Mouse (Mus musculus): Measurements from ENCODE around the gene Myoz1. TPM values are rescaled to one million over a fixed set of nuclear protein-coding genes. Genes with fewer than 3 reads are reported as not detected.

Gene Myoz1
- polyA plus RNA-seq, 1 experiment from 2014 or later, result 0.63 TPM

- Histone ChIP-seq H3K4me3 (no peak overlapping the region), H3K4me2 (replicated peaks) (no peak overlapping the region), H3K9ac (no peak overlapping the region), H3K27ac (no peak overlapping the region), H3K4me1 (0 out of 2 replicates have a peak, but pooled peaks cover 3% of the 10 kb centered on the region), H3K27me3 (no peaks in the 10 kb centered on the region), H3K9me3 (no peaks in the 10 kb centered on the region), H3K36me3 (no peaks in the 10 kb centered on the region)
- ATAC-seq (ENCODE audit: insufficient number of reproducible peaks, insufficient read depth, low FRiP score, low TSS enrichment), result no peak
- 96% methylated on average over 2 of the region's 2 CpGs for WGBS
Measured at GRCm38 (mm10) chr14:20635546-20635945, 20.8 kb downstream of the Myoz1 start.

GRCm38 (mm10) chr14:20631253-20631652 is 25.1 kb downstream of the Myoz1 start:
- H3K9me3 ChIP-seq, result no peaks in the 10 kb centered on the region
- H3K36me3 ChIP-seq, result no peaks in the 10 kb centered on the region
- H3K4me3 ChIP-seq, result no peak overlapping the region
- no peaks in the 10 kb centered on the region for H3K27me3 ChIP-seq
- H3K9ac ChIP-seq, result no peak overlapping the region
- WGBS, result 62% methylated on average over 4 of the region's 4 CpGs
- no peak for ATAC-seq (ENCODE audit: insufficient number of reproducible peaks, insufficient read depth, low FRiP score, low TSS enrichment)
- no peak overlapping the region for H3K4me2 ChIP-seq (replicated peaks)
- H3K27ac ChIP-seq, result no peak overlapping the region
- no peaks in the 10 kb centered on the region for H3K4me1 ChIP-seq

GRCm38 (mm10) chr14:20626971-20627370 is 29.4 kb downstream of the Myoz1 start:
- 85% methylated on average over 3 of the region's 3 CpGs for WGBS
- Histone ChIP-seq H3K9ac (no peak overlapping the region), H3K9me3 (no peaks in the 10 kb centered on the region), H3K27me3 (no peaks in the 10 kb centered on the region), H3K4me3 (no peak overlapping the region), H3K4me1 (no peaks in the 10 kb centered on the region), H3K27ac (no peak overlapping the region), H3K36me3 (no peaks in the 10 kb centered on the region), H3K4me2 (replicated peaks) (no peak overlapping the region)
- ATAC-seq (ENCODE audit: insufficient number of reproducible peaks, insufficient read depth, low FRiP score, low TSS enrichment), result no peak

- Histone ChIP-seq H3K27me3 (no peaks in the 10 kb centered on the region), H3K4me3 (no peak overlapping the region), H3K4me2 (replicated peaks) (no peak overlapping the region), H3K4me1 (no peaks in the 10 kb centered on the region), H3K9ac (no peak overlapping the region), H3K36me3 (no peaks in the 10 kb centered on the region), H3K27ac (no peak overlapping the region), H3K9me3 (no peaks in the 10 kb centered on the region)
- ATAC-seq (ENCODE audit: insufficient number of reproducible peaks, insufficient read depth, low FRiP score, low TSS enrichment), result no peak
- 82% methylated on average over 2 of the region's 2 CpGs for WGBS
Measured at GRCm38 (mm10) chr14:20626447-20626846, 29.9 kb downstream of the Myoz1 start.

- WGBS, result 91% methylated on average over 3 of the region's 3 CpGs
- H3K9ac ChIP-seq, result no peak overlapping the region
- H3K36me3 ChIP-seq, result peaks cover 3% of the 10 kb centered on the region; the same call in 1 of the 2 replicates
- no peaks in the 10 kb centered on the region for H3K27me3 ChIP-seq
- H3K4me1 ChIP-seq, result no peaks in the 10 kb centered on the region
- no peak for ATAC-seq (ENCODE audit: insufficient number of reproducible peaks, insufficient read depth, low FRiP score, low TSS enrichment)
- no peaks in the 10 kb centered on the region for H3K9me3 ChIP-seq
- no peak overlapping the region for H3K4me2 ChIP-seq (replicated peaks)
- H3K4me3 ChIP-seq, result no peak overlapping the region
- H3K27ac ChIP-seq, result no peak overlapping the region
Measured at GRCm38 (mm10) chr14:20622907-20623306, 33.4 kb downstream of the Myoz1 start.

- Histone ChIP-seq H3K9ac (no peak overlapping the region), H3K4me3 (no peak overlapping the region), H3K27me3 (no peaks in the 10 kb centered on the region), H3K4me1 (no peaks in the 10 kb centered on the region), H3K4me2 (replicated peaks) (no peak overlapping the region), H3K9me3 (no peaks in the 10 kb centered on the region), H3K36me3 (peaks cover 3% of the 10 kb centered on the region; the same call in 1 of the 2 replicates), H3K27ac (no peak overlapping the region)
- ATAC-seq (ENCODE audit: insufficient number of reproducible peaks, insufficient read depth, low FRiP score, low TSS enrichment), result no peak
- WGBS, result 91% methylated on average over 2 of the region's 2 CpGs
Measured at GRCm38 (mm10) chr14:20622412-20622811, 33.9 kb downstream of the Myoz1 start.

- WGBS, result 91% methylated on average over 2 of the region's 2 CpGs
- H3K9me3 ChIP-seq, result no peaks in the 10 kb centered on the region
Measured at GRCm38 (mm10) chr14:20621903-20622302, 34.4 kb downstream of the Myoz1 start.

GRCm38 (mm10) chr14:20619131-20619530 is 37.2 kb downstream of the Myoz1 start:
- H3K9ac ChIP-seq, result no peak overlapping the region
- H3K27ac ChIP-seq, result no peak overlapping the region
- H3K4me2 ChIP-seq (replicated peaks), result no peak overlapping the region
- no peaks in the 10 kb centered on the region for H3K27me3 ChIP-seq
- no peak for ATAC-seq (ENCODE audit: insufficient number of reproducible peaks, insufficient read depth, low FRiP score, low TSS enrichment)
- H3K36me3 ChIP-seq, result peaks cover 3% of the 10 kb centered on the region; the same call in 1 of the 2 replicates
- no peaks in the 10 kb centered on the region for H3K9me3 ChIP-seq
- H3K4me3 ChIP-seq, result no peak overlapping the region
- no peaks in the 10 kb centered on the region for H3K4me1 ChIP-seq

More at GRCm38 (mm10) chr14:20621903-20622302, 34.4 kb downstream of the Myoz1 start:
- no peaks in the 10 kb centered on the region for H3K4me1 ChIP-seq
- H3K27ac ChIP-seq, result no peak overlapping the region
- H3K4me2 ChIP-seq (replicated peaks), result no peak overlapping the region
- H3K4me3 ChIP-seq, result no peak overlapping the region
- ATAC-seq (ENCODE audit: insufficient number of reproducible peaks, insufficient read depth, low FRiP score, low TSS enrichment), result no peak
- H3K9ac ChIP-seq, result no peak overlapping the region
- H3K27me3 ChIP-seq, result no peaks in the 10 kb centered on the region
- H3K36me3 ChIP-seq, result peaks cover 3% of the 10 kb centered on the region; the same call in 1 of the 2 replicates

GRCm38 (mm10) chr14:20618211-20618610 is 38.1 kb downstream of the Myoz1 start:
- Histone ChIP-seq H3K27me3 (no peaks in the 10 kb centered on the region), H3K4me3 (no peak overlapping the region), H3K4me1 (no peaks in the 10 kb centered on the region), H3K27ac (no peak overlapping the region), H3K36me3 (peaks cover 3% of the 10 kb centered on the region; the same call in 1 of the 2 replicates), H3K9me3 (no peaks in the 10 kb centered on the region), H3K9ac (no peak overlapping the region), H3K4me2 (replicated peaks) (no peak overlapping the region)
- ATAC-seq (ENCODE audit: insufficient number of reproducible peaks, insufficient read depth, low FRiP score, low TSS enrichment), result no peak
- WGBS, result 82% methylated on average over 5 of the region's 5 CpGs

GRCm38 (mm10) chr14:20616421-20616820 is 39.9 kb downstream of the Myoz1 start:
- no peaks in the 10 kb centered on the region for H3K9me3 ChIP-seq
- H3K9ac ChIP-seq, result no peak overlapping the region
- H3K27me3 ChIP-seq, result no peaks in the 10 kb centered on the region
- ATAC-seq (ENCODE audit: insufficient number of reproducible peaks, insufficient read depth, low FRiP score, low TSS enrichment), result no peak
- H3K4me2 ChIP-seq (replicated peaks), result no peak overlapping the region
- H3K4me3 ChIP-seq, result no peak overlapping the region
- peaks cover 3% of the 10 kb centered on the region; the same call in 1 of the 2 replicates for H3K36me3 ChIP-seq
- no peak overlapping the region for H3K27ac ChIP-seq
- no peaks in the 10 kb centered on the region for H3K4me1 ChIP-seq
- WGBS, result 53% methylated on average over 2 of the region's 2 CpGs

GRCm38 (mm10) chr14:20615075-20615474 is 41.3 kb downstream of the Myoz1 start:
- H3K27ac ChIP-seq, result no peak overlapping the region
- ATAC-seq (ENCODE audit: insufficient number of reproducible peaks, insufficient read depth, low FRiP score, low TSS enrichment), result no peak
- H3K4me3 ChIP-seq, result no peak overlapping the region
- no peak overlapping the region for H3K4me2 ChIP-seq (replicated peaks)
- WGBS, result 100% methylated on average over 2 of the region's 2 CpGs
- no peaks in the 10 kb centered on the region for H3K27me3 ChIP-seq
- no peaks in the 10 kb centered on the region for H3K9me3 ChIP-seq
- no peaks in the 10 kb centered on the region for H3K36me3 ChIP-seq
- no peaks in the 10 kb centered on the region for H3K4me1 ChIP-seq
- H3K9ac ChIP-seq, result no peak overlapping the region

- Histone ChIP-seq H3K36me3 (no peaks in the 10 kb centered on the region), H3K9me3 (no peaks in the 10 kb centered on the region), H3K27me3 (no peaks in the 10 kb centered on the region), H3K27ac (no peak overlapping the region), H3K4me1 (no peaks in the 10 kb centered on the region), H3K9ac (no peak overlapping the region), H3K4me2 (replicated peaks) (no peak overlapping the region), H3K4me3 (no peak overlapping the region)
- ATAC-seq (ENCODE audit: insufficient number of reproducible peaks, insufficient read depth, low FRiP score, low TSS enrichment), result no peak
- WGBS, result 96% methylated on average over 1 of the region's 1 CpGs
Measured at GRCm38 (mm10) chr14:20612820-20613219, 43.5 kb downstream of the Myoz1 start.

- no peak for ATAC-seq (ENCODE audit: insufficient number of reproducible peaks, insufficient read depth, low FRiP score, low TSS enrichment)
- WGBS, result 75% methylated on average over 4 of the region's 4 CpGs
Measured at GRCm38 (mm10) chr14:20610146-20610545, 46.2 kb downstream of the Myoz1 start.

More at GRCm38 (mm10) chr14:20610146-20610545, 46.2 kb downstream of the Myoz1 start:
- Histone ChIP-seq H3K4me3 (no peak overlapping the region), H3K36me3 (peaks cover 3% of the 10 kb centered on the region; the same call in 1 of the 2 replicates), H3K27me3 (no peaks in the 10 kb centered on the region), H3K9ac (no peak overlapping the region), H3K27ac (no peak overlapping the region), H3K4me2 (replicated peaks) (no peak overlapping the region), H3K4me1 (no peaks in the 10 kb centered on the region), H3K9me3 (no peaks in the 10 kb centered on the region)

Measured in embryonic facial prominence, embryonic 12.5 days (tissue).